In genomic region chr10:75973846-75974245, GRCm38 (mm10) we compare ENCODE assay signal across 37 mouse cellular contexts. TPM values are rescaled to one million over a fixed set of nuclear protein-coding genes. Genes with fewer than 3 reads are reported as not detected.
"Had no signal": no experiment of that assay in that cellular context is flagged by ENCODE, and none has a peak within 500 bp of the region (broad histone marks: within the 10 kb centered on the region; RNA-seq: fewer than 3 reads in every experiment).

No protein-coding gene starts in this region.

- H3K9me3 ChIP-seq: embryonic facial prominence, embryonic 12.5 days; embryonic facial prominence, embryonic 13.5 days; embryonic facial prominence, embryonic 15.5 days; forebrain, embryonic 10.5 days; forebrain, embryonic 12.5 days; forebrain, embryonic 13.5 days; forebrain, embryonic 15.5 days had no signal

- H3K27ac ChIP-seq: embryonic facial prominence, embryonic 10.5 days; embryonic facial prominence, embryonic 12.5 days; embryonic facial prominence, embryonic 13.5 days; embryonic facial prominence, embryonic 15.5 days; forebrain, embryonic 10.5 days; forebrain, embryonic 12.5 days; forebrain, embryonic 13.5 days; forebrain, embryonic 15.5 days; gastrocnemius, adult 2 months had no signal

- H3K4me2 ChIP-seq: embryonic facial prominence, embryonic 12.5 days; embryonic facial prominence, embryonic 13.5 days; embryonic facial prominence, embryonic 15.5 days; forebrain, embryonic 12.5 days; forebrain, embryonic 13.5 days; forebrain, embryonic 15.5 days had no signal

- ATAC-seq: forebrain, embryonic 13.5 days; forebrain, embryonic 14.5 days; forebrain, embryonic 15.5 days; forebrain, embryonic 16.5 days; forebrain, postnatal 0 days had no signal

- H3K9ac ChIP-seq: embryonic facial prominence, embryonic 12.5 days; embryonic facial prominence, embryonic 13.5 days; embryonic facial prominence, embryonic 15.5 days; forebrain, embryonic 12.5 days; forebrain, embryonic 13.5 days; forebrain, embryonic 15.5 days; forebrain, postnatal 0 days had no signal

- DNase-seq: cerebellum, adult 18-20 months; cerebellum, adult 2 months; cerebellum, adult 8-10 months; cerebellum, adult 9-10 months; cerebellum, adult 9-11 months; cerebellum, postnatal 10 days; cerebellum, postnatal 14 days; cerebellum, postnatal 25 days; cerebellum, postnatal 36 days; embryo, embryonic 11 days; forebrain, postnatal 0 days; gastrocnemius, adult 2 months; gastrocnemius, postnatal 10 days; gastrocnemius, postnatal 14 days; gastrocnemius, postnatal 25 days; gastrocnemius, postnatal 36 days; heart, adult 18-20 months had no signal

- H3K27me3 ChIP-seq: embryonic facial prominence, embryonic 12.5 days; embryonic facial prominence, embryonic 13.5 days; embryonic facial prominence, embryonic 15.5 days; forebrain, embryonic 12.5 days; forebrain, embryonic 13.5 days; forebrain, embryonic 15.5 days had no signal

- H3K4me1 ChIP-seq: embryonic facial prominence, embryonic 12.5 days; embryonic facial prominence, embryonic 13.5 days; embryonic facial prominence, embryonic 15.5 days; forebrain, embryonic 12.5 days had no signal

- H3K4me3 ChIP-seq: embryonic facial prominence, embryonic 10.5 days; embryonic facial prominence, embryonic 12.5 days; embryonic facial prominence, embryonic 13.5 days; embryonic facial prominence, embryonic 15.5 days; erythroblast, embryonic 14.5 days; forebrain, embryonic 10.5 days; forebrain, embryonic 12.5 days; forebrain, embryonic 13.5 days; forebrain, embryonic 15.5 days; gastrocnemius, adult 2 months had no signal

- H3K36me3 ChIP-seq: embryonic facial prominence, embryonic 10.5 days; embryonic facial prominence, embryonic 12.5 days; embryonic facial prominence, embryonic 13.5 days; embryonic facial prominence, embryonic 15.5 days; forebrain, embryonic 10.5 days; forebrain, embryonic 12.5 days; forebrain, embryonic 15.5 days had no signal

RNA-seq across cellular contexts. Expression of gene Gm5134, which starts 19.5 kb away (rescaled TPM):
- total RNA-seq: forebrain, postnatal 0 days; gastrocnemius, adult 18-20 months; gastrocnemius, adult 2 months; gastrocnemius, adult 8-10 months; gastrocnemius, postnatal 10 days; gastrocnemius, postnatal 14 days; gastrocnemius, postnatal 25 days; gastrocnemius, postnatal 36 days; gastrocnemius, postnatal 4 days; heart, adult 18-20 months had no signal
- polyA plus RNA-seq: embryonic facial prominence, embryonic 11.5 days; embryonic facial prominence, embryonic 12.5 days; embryonic facial prominence, embryonic 13.5 days; embryonic facial prominence, embryonic 15.5 days; erythroblast, embryonic 14.5 days; forebrain, embryonic 11.5 days; forebrain, embryonic 12.5 days; forebrain, embryonic 14.5 days; forebrain, embryonic 15.5 days; forebrain, embryonic 16.5 days; forebrain, postnatal 0 days had no signal

RNA-seq across cellular contexts. Expression of gene Vpreb3, which starts 31.0 kb away (rescaled TPM):
- total RNA-seq: common myeloid progenitor, adult 5-6 weeks; forebrain, postnatal 0 days; gastrocnemius, adult 18-20 months; gastrocnemius, adult 2 months; gastrocnemius, adult 8-10 months; gastrocnemius, postnatal 14 days; gastrocnemius, postnatal 25 days; gastrocnemius, postnatal 36 days; granulocyte monocyte progenitor cell, adult 5-6 weeks had no signal
- polyA plus RNA-seq: cortical plate, adult 2 months; embryonic facial prominence, embryonic 11.5 days; erythroblast, embryonic 14.5 days; forebrain, embryonic 12.5 days; forebrain, embryonic 13.5 days; forebrain, embryonic 14.5 days; frontal cortex, adult 2 months had no signal

RNA-seq across cellular contexts. Expression of gene Gm867, which starts 33.4 kb away (rescaled TPM):
- total RNA-seq: common myeloid progenitor, adult 5-6 weeks; gastrocnemius, adult 18-20 months; gastrocnemius, adult 2 months; gastrocnemius, adult 8-10 months; gastrocnemius, postnatal 14 days; gastrocnemius, postnatal 25 days; gastrocnemius, postnatal 36 days; gastrocnemius, postnatal 4 days; granulocyte monocyte progenitor cell, adult 5-6 weeks; heart, adult 18-20 months had no signal
- polyA plus RNA-seq: embryonic facial prominence, embryonic 13.5 days; forebrain, embryonic 13.5 days; forebrain, embryonic 14.5 days had no signal

RNA-seq across cellular contexts. Expression of gene Mmp11, which starts 37.5 kb away (rescaled TPM):
- polyA plus RNA-seq: erythroblast, embryonic 14.5 days had no signal
